Mouse (Mus musculus): ENCODE data around the gene Gh.

DNA sequence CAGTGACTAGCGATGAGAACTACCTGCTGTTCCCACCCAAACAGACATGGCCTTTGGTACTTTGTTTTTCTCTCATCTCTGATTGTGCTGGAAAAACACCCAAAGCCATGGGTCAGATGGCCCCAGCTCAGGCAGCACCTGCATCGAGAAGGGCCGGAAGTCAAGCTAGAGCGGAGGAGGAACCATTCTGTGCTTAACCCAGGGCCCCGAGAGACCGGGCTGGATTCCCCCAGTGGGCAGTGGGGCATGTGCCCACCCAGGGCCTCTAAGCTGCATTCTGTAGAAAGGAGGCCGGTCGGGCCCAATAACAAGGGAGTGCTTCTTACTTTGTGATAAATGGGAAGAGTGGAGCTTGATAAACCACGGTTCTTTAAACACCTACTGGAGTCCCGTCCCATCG lies 6.5 kb upstream of the Gh start:
- no peak for TF ChIP-seq CTCF (IDR thresholded peaks at IDR 0.05; ENCODE audit: low read depth)
- TF ChIP-seq EP300 (optimal IDR thresholded peaks at IDR 0.05) = no peak

All from stomach, postnatal 0 days (tissue).